Mouse (Mus musculus) heart, postnatal 0 days (tissue): Measurements from ENCODE around the gene Nos1ap. TPM values are rescaled to one million over a fixed set of nuclear protein-coding genes. Genes with fewer than 3 reads are reported as not detected.

Experiments
- ATAC-seq: fragments of 200-750 bp; cut with Nextera tagmentation; 2 replicates; pipeline ENCODE4 v1.8.0; 2017; ENCODE audit warnings: low read depth, moderate number of reproducible peaks, moderate library complexity; ENCODE audit not compliant: insufficient read depth
- DNase-seq: peaks from one replicate; pipeline ENCODE4 v3.0.0-alpha.2; 2016; ENCODE audit warnings: low spot score
- H3K27ac ChIP-seq: fragments of 300-500 bp; sonication (generic); 2 replicates; pipeline ENCODE4 v1.5.1; 2014; ENCODE audit warnings: low read depth, mild to moderate bottlenecking
- H3K27me3 ChIP-seq: fragments of 300-500 bp; sonication (generic); 2 replicates; pipeline ENCODE4 v1.6.1; 2014; ENCODE audit warnings: low read length, mixed read lengths; ENCODE audit not compliant: control insufficient read depth, insufficient read depth
- H3K36me3 ChIP-seq: fragments of 300-500 bp; sonication (generic); replicated peaks from 2 replicates; pipeline ENCODE4 v1.6.1; 2014; ENCODE audit warnings: low read length, mixed read lengths; ENCODE audit not compliant: control insufficient read depth, insufficient read depth
- H3K4me1 ChIP-seq: fragments of 300-500 bp; sonication (generic); 2 replicates; pipeline ENCODE4 v1.6.1; 2014; ENCODE audit warnings: antibody characterized with exemption; ENCODE audit not compliant: control insufficient read depth, insufficient read depth
- H3K4me2 ChIP-seq: fragments of 300-500 bp; sonication (generic); 2 replicates; pipeline ENCODE4 v1.6.1; 2014; ENCODE audit warnings: low read depth, mild to moderate bottlenecking, low read length, moderate library complexity
- H3K4me3 ChIP-seq: fragments of 300-500 bp; sonication (generic); 2 replicates; pipeline ENCODE4 v1.5.1; 2014; ENCODE audit warnings: low read depth, low read length
- H3K9ac ChIP-seq: fragments of 300-500 bp; sonication (generic); replicated peaks from 2 replicates; pipeline ENCODE4 v1.6.1; 2014; ENCODE audit warnings: low read depth, low read length, mixed read lengths
- H3K9me3 ChIP-seq: fragments of 300-500 bp; sonication (generic); replicated peaks from 2 replicates; pipeline ENCODE4 v1.6.1; 2016; ENCODE audit warnings: low read length; ENCODE audit not compliant: control insufficient read depth
- CTCF ChIP-seq: IDR thresholded peaks from 2 replicates; pipeline ENCODE4 v1.5.1; 2016; ENCODE audit warnings: antibody characterized with exemption, control low read depth, low read depth
- EP300 ChIP-seq: IDR thresholded peaks from 2 replicates; pipeline ENCODE4 v1.6.1; 2016; ENCODE audit warnings: antibody characterized with exemption, low read depth
- WGBS: fragments of 180-500 bp; shearing (Covaris S2); extraction: QIAGEN DNeasy Blood & Tissue Kit; methylation state at CpG from one replicate; pipeline ENCODE4 v1.1.7; 2014; 5-methylcytosine and 5-hydroxymethylcytosine counted together
- polyA plus RNA-seq: library from polyadenylated mRNA; unstranded; fragments of >200 nt; fragmentation: Nextera tagmentation; extraction: Ambion mirVana; gene quantifications from 2 replicates; pipeline ENCODE4 v1.2.1, GENCODE M21; 2015
- total RNA-seq: library from RNA; depleted of rRNA; stranded (reverse); fragments of >200 nt; gene quantifications from 2 replicates; pipeline ENCODE4 v1.2.3, GENCODE M21; 2014; ENCODE audit warnings: low replicate concordance

The Nos1ap gene
- total and polyA plus RNA-seq, 2 experiments from 2014 or later: 0.99 to 10.3 TPM

- ATAC-seq: no peak
- no peak overlapping the region for H3K27ac ChIP-seq
- peaks cover 35% of the 10 kb centered on the region for H3K4me1 ChIP-seq
- no peaks in the 10 kb centered on the region for H3K36me3 ChIP-seq
- H3K9me3 ChIP-seq: no peaks in the 10 kb centered on the region
- H3K27me3 ChIP-seq: no peaks in the 10 kb centered on the region
- H3K4me3 ChIP-seq: no peak overlapping the region
- DNase-seq: no peak
- H3K4me2 ChIP-seq: no peak overlapping the region
- WGBS: 65% methylated on average over 6 of the region's 6 CpGs
- TF ChIP-seq CTCF: no peak
- no peak for TF ChIP-seq EP300
- no peak overlapping the region for H3K9ac ChIP-seq
Observed at GRCm38 (mm10) chr1:170499891-170500290, 89.8 kb downstream of the Nos1ap start.

- Histone ChIP-seq H3K36me3 (no peaks in the 10 kb centered on the region), H3K27ac (no peak overlapping the region), H3K4me3 (no peak overlapping the region), H3K4me1 (peaks cover 33% of the 10 kb centered on the region), H3K9ac (no peak overlapping the region), H3K4me2 (no peak overlapping the region), H3K9me3 (no peaks in the 10 kb centered on the region), H3K27me3 (no peaks in the 10 kb centered on the region)
- ATAC-seq (no peak), DNase-seq (no peak)
- 67% methylated on average over 4 of the region's 4 CpGs for WGBS
- no peak for TF ChIP-seq CTCF
Observed at GRCm38 (mm10) chr1:170499466-170499865, 90.2 kb downstream of the Nos1ap start.

GRCm38 (mm10) chr1:170498645-170499044 lies 91.0 kb downstream of the Nos1ap start:
- ATAC-seq (no peak), DNase-seq (no peak)
- Histone ChIP-seq H3K27me3 (no peaks in the 10 kb centered on the region), H3K27ac (no peak overlapping the region), H3K4me1 (peaks cover 31% of the 10 kb centered on the region), H3K9me3 (no peaks in the 10 kb centered on the region), H3K4me2 (no peak overlapping the region), H3K4me3 (no peak overlapping the region), H3K9ac (no peak overlapping the region), H3K36me3 (no peaks in the 10 kb centered on the region)
- WGBS: 58% methylated on average over 4 of the region's 4 CpGs
- TF ChIP-seq CTCF: no peak
- TF ChIP-seq EP300: no peak

- DNase-seq: no peak
- WGBS: 75% methylated on average over 8 of the region's 8 CpGs
- Histone ChIP-seq H3K4me2 (no peak overlapping the region), H3K36me3 (no peaks in the 10 kb centered on the region), H3K27ac (no peak overlapping the region), H3K9me3 (no peaks in the 10 kb centered on the region), H3K4me3 (no peak overlapping the region), H3K4me1 (peaks cover 13% of the 10 kb centered on the region; the same call in 1 of the 2 replicates), H3K27me3 (no peaks in the 10 kb centered on the region), H3K9ac (no peak overlapping the region)
- TF ChIP-seq EP300: no peak
- no peak for TF ChIP-seq CTCF
- ATAC-seq: no peak
Observed at GRCm38 (mm10) chr1:170496221-170496620, 93.4 kb downstream of the Nos1ap start.

GRCm38 (mm10) chr1:170495538-170496183 lies 94.0 kb downstream of the Nos1ap start:
- 41% methylated on average over 13 of the region's 13 CpGs for WGBS
- ATAC-seq (no peak), DNase-seq (no peak)
- Histone ChIP-seq H3K36me3 (no peaks in the 10 kb centered on the region), H3K27me3 (no peaks in the 10 kb centered on the region), H3K9ac (no peak overlapping the region), H3K4me1 (peaks cover 13% of the 10 kb centered on the region; the same call in 1 of the 2 replicates), H3K27ac (no peak overlapping the region), H3K4me2 (no peak overlapping the region), H3K9me3 (no peaks in the 10 kb centered on the region), H3K4me3 (no peak overlapping the region)
- TF ChIP-seq EP300 (no peak), CTCF (no peak)

- Histone ChIP-seq H3K4me1 (peaks cover 12% of the 10 kb centered on the region; the same call in 1 of the 2 replicates), H3K4me3 (no peak overlapping the region), H3K9ac (no peak overlapping the region), H3K27ac (no peak overlapping the region), H3K27me3 (no peaks in the 10 kb centered on the region), H3K9me3 (no peaks in the 10 kb centered on the region), H3K4me2 (no peak overlapping the region), H3K36me3 (no peaks in the 10 kb centered on the region)
- DNase-seq (no peak), ATAC-seq (no peak)
- 86% methylated on average over 2 of the region's 2 CpGs for WGBS
- no peak for TF ChIP-seq EP300
- TF ChIP-seq CTCF: no peak
Observed at GRCm38 (mm10) chr1:170492527-170492926, 97.1 kb downstream of the Nos1ap start.
